Mouse (Mus musculus): ENCODE data around the gene Crtc3.

Crtc3 gene

GRCm38 (mm10) chr7:80554180-80555021, 134.3 kb downstream of the Crtc3 start:
- no peak for DNase-seq (ENCODE audit: low read depth)

- DNase-seq (ENCODE audit: low read depth) = no peak
These were observed 140.0 kb downstream of the Crtc3 start for GRCm38 (mm10) chr7:80548513-80549260.

DNA sequence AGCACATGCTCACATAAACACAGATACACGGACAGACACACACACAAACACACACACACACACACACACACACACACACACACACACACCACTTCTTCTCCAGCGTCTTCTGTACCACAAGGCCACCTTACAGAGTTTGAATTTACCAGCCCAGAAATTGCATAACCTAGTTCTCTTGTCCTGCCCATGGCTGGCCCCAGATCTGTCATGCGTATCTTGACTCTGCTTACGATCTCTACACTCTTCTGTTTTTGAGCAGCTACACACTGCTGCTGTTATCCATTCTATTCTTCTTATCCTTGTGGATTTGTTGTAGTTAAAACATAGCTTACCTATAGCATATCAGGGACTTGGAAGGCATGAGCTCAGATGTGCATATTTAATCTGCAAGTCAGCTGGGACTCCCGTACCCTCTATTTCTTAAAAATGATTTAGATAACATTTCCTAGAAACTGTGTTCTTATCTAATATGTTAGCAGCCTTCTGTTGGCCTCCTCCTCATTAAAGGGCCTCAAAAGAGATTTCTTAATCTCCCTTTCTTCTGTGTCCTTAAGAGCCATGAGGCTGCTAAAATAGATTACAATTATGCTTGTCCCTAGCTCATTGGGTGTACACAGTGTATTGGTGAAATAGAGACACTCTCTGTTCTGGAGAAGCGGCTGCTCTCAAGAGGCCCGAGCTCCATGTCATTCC, 146.4 kb downstream of the Crtc3 start:
- no peak for DNase-seq (ENCODE audit: low read depth)

GRCm38 (mm10) chr7:80539581-80539980, 149.1 kb downstream of the Crtc3 start:
- no peak for DNase-seq (ENCODE audit: low read depth)
